Mouse (Mus musculus): ENCODE measurements around the gene Plekhb1. TPM values are rescaled to one million over a fixed set of nuclear protein-coding genes. Genes with fewer than 3 reads are reported as not detected.

The Plekhb1 gene
- total RNA-seq, 4 experiments from 2014 or later: 85.9 to 102 (median 98.0) TPM

Other genes starting within 250 kb of the Plekhb1 start
- gene Ucp3, start 189.4 kb downstream of the Plekhb1 start, total RNA-seq (2022): 100 to 1,000 TPM in 2 of 4 experiments, 10 to 100 TPM in 2; 88.7 to 109 (median 102) TPM
- 10 to 100 TPM in 2 of 4 experiments, 1 to 10 TPM in 2; 6.3 to 15.0 (median 12.0) TPM for gene Ucp2, start 169.1 kb downstream of the Plekhb1 start, total RNA-seq (2022)
- gene Dnajb13, start 147.5 kb downstream of the Plekhb1 start, total RNA-seq (2022): under 1 TPM in 1 of 4 experiments, not detected in 3; 0.13 TPM
- gene Coa4, start 125.3 kb downstream of the Plekhb1 start, total RNA-seq (2022): 10 to 100 TPM in 2 of 4 experiments, 1 to 10 TPM in 2; 8.3 to 10.7 (median 9.7) TPM
- 10 to 100 TPM; 64.9 to 73.3 (median 68.4) TPM for gene Rab6a, start 55.0 kb downstream of the Plekhb1 start, total RNA-seq (2022)
- 10 to 100 TPM; 53.5 to 64.5 (median 58.5) TPM for gene Mrpl48, start 54.1 kb downstream of the Plekhb1 start, total RNA-seq (2022)
- 10 to 100 TPM; 39.0 to 44.3 (median 40.7) TPM for gene Fam168a, start 44.2 kb upstream of the Plekhb1 start, total RNA-seq (2022)
- 10 to 100 TPM; 10.5 to 22.2 (median 13.8) TPM for gene Relt, start 201.0 kb upstream of the Plekhb1 start, total RNA-seq (2022)

Measured in gastrocnemius, adult 8-10 months (tissue).